Mouse (Mus musculus) retina, postnatal 1 day (tissue): ENCODE results near the gene Adam23.
A peak's percentile ranks its signal among the peaks of the same experiment; 100 is the strongest.
"Not testable (repeated sequence)": the region's sequence is repeated elsewhere in the genome, so short reads cannot be mapped to it uniquely, and the experiment has no call there.

ENCODE experiments used
- DNase-seq: peaks from one replicate; pipeline ENCODE4 v3.0.0-alpha.2; 2012

Gene Adam23

DNA sequence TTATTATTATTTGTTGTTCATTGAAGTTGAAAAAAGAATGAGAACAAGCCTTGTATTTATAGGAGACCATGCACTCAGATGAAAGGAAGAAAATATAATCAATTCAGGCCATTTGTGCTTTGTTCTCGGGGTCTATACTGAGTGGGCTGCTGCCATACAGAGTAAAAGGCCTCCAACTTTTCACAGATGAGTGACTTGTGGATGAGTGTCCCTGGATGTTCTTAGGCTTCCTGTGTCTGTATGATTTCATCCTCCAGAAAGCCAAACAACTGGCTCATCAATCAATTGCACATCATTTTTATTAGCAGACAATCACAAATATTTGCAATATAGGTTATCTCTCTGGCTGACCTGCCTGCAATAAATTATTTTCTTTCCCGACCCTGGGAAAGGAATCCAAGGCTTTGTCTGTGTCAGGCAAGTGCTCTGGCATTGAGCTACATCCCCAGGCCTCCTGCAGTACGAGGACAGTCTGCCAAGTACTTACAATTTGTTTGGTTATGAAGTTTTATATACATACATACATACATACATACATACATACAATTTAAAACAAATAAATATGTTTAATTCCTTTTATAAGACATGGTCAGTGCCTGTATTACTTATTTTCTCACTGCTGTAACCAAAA lies 158.3 kb downstream of the Adam23 start:
- no peak for DNase-seq

DNA sequence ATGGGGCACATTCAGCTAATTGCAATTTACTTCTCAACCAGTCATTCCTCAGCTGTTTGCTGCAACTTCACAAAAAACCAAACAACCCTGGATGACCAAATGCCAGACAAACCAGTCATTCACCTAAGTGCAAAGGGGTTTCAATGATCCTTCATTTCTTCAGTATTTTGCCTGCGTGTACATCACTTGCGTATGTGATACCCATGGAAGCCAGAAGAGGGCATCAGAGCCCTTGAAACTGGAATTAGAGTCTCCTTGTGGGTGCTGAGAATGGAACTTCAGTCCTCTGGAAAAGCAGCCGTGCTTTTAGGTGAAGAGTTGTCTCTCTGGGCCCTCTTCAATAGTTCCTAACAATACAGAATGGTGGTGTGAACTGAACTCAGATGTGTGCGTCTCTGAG lies 163.9 kb downstream of the Adam23 start:
- DNase-seq, result no peak

DNA sequence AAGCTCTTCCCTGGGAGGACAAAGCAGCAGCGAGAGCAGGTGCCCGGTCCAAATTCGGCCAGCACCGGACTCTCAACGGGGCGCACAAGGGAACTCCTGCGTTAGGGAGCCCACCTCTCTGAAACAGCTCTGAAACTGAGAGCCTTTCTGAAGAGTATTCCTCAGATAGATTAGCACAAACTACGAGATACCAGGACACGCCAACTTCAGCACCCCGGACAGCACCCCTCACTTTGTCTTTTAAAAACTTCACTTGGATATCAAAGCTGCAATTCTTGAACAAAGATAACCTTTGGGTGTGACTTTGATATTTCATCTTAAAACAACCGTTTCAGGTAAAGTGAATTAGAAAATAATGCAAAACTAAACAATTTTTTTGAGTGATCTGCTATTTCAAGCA lies 168.9 kb downstream of the Adam23 start:
- DNase-seq, result peak; percentile 64

DNA sequence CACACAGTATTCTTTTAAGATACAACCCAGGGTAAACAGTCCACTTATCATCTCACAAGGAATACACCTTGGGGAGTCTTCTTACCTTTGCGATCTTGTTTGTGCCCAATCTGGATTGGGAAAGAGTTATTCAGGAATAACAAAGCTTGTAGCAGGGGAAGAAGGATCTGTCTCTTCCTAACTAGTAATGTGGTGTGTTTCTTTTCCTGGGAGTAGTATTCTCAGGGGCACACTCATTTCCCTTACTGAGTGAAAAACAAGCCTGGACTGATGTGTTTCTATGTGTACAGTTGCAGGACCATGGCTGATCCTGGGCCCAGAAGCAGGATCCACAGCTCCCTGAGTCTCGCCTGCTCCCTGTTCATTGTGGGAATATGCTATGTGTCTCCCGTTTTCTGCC lies 170.0 kb downstream of the Adam23 start, which contains the start of gene Gm39653:
TSS of gene Gm39653 (plus strand) at position 301 of the 400 bp plus-strand sequence.
- DNase-seq, result no peak

DNA sequence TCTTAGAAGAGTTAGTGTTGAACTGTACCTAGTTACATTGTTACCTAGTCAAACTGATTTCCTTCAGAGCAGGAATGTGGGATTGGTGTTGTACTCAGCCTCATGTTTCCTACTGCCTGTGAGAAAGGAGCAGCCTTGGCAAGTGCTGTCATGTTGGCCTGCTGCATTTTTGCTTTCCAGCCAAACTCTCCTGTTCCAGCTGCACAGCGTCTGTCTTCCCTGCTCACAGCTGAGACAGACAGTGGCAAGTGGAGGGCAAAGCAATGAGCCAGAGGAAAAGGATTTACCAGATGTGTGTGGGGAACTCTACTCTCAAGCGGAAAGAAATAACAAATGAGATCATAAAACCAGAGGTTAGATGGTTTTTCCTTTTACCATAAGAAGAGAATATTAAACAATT lies 182.5 kb downstream of the Adam23 start:
- no peak for DNase-seq

DNA sequence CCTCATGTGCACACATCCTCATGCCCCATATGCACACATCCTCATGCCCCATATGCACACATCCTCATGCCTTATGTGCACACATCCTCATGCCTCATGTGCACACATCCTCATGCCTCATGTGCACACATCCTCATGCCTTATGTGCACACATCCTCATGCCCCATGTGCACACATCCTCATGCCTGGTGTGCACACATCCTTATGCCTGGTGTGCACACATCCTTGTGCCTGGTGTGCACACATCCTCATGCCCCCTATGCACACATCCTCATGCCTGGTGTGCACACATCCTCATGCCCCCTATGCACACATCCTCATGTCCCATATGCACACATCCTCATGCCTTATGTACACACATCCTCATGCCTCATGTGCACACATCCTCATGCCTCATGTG lies 184.7 kb downstream of the Adam23 start:
- not testable (repeated sequence) for DNase-seq

DNA sequence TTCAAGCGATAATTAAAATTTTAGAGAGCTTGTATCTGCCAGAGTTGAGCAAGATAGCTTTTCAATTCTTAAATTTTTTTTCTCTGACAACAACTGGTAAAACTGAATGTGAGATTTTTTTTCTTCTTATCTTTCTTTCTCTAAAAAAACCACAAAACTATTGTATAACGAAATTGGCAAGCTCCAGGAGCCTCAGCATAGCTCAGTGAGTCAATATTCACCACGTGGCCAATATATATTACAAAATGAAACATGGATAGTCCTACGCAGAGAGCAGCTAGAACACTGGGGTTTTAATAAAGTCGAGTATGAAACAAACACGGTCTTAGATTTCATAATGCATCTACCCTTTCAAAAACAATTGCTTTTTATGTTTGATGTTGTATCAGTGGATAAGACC lies 194.2 kb downstream of the Adam23 start:
- DNase-seq, result no peak
